Comparison of ENCODE assay signal across 21 mouse cellular contexts in genomic region chr6:146878926-146879325, GRCm38 (mm10). TPM values are rescaled to one million over a fixed set of nuclear protein-coding genes. Genes with fewer than 3 reads are reported as not detected.
"Had no signal": no experiment of that assay in that cellular context is flagged by ENCODE, and none has a peak within 500 bp of the region (broad histone marks: within the 10 kb centered on the region; RNA-seq: fewer than 3 reads in every experiment).

No protein-coding gene starts in this region.

- H3K27ac ChIP-seq: kidney, postnatal 0 days; layer of hippocampus, adult 2 months; limb, embryonic 13.5 days; liver, embryonic 14.5 days; neural tube, embryonic 13.5 days; stomach, embryonic 15.5 days had no signal

- H3K4me1 ChIP-seq: neural tube, embryonic 13.5 days; stomach, embryonic 15.5 days had no signal

- H3K27me3 ChIP-seq: limb, embryonic 13.5 days; stomach, embryonic 15.5 days had no signal

- H3K9me3 ChIP-seq: stomach, embryonic 15.5 days had no signal

- DNase-seq: kidney, adult 9 months; kidney, postnatal 4 days; lung, adult 18-20 months; midbrain, embryonic 14.5 days; right cerebral cortex, postnatal 14 days; thymus, adult 2 months; thymus, postnatal 25 days had no signal

- H3K9ac ChIP-seq: limb, embryonic 13.5 days; liver, embryonic 14.5 days; neural tube, embryonic 13.5 days; stomach, embryonic 15.5 days had no signal

- H3K4me3 ChIP-seq: layer of hippocampus, adult 2 months; limb, embryonic 13.5 days; neural tube, embryonic 13.5 days; stomach, embryonic 15.5 days had no signal

- H3K36me3 ChIP-seq: limb, embryonic 13.5 days; neural tube, embryonic 13.5 days; stomach, embryonic 15.5 days had no signal

- H3K4me2 ChIP-seq: limb, embryonic 13.5 days; neural tube, embryonic 13.5 days; stomach, embryonic 15.5 days had no signal

RNA-seq across cellular contexts. Expression of gene Smco2, which starts 29.0 kb away (rescaled TPM):
- total RNA-seq: layer of hippocampus, adult 2 months; layer of hippocampus, postnatal 14 days; left cerebral cortex, adult 18-20 months; left cerebral cortex, postnatal 25 days; liver, adult 2 months; megakaryocyte-erythroid progenitor cell, adult 5-6 weeks had no signal
- polyA plus RNA-seq: kidney, postnatal 0 days; limb, embryonic 13.5 days; liver, embryonic 14.5 days; lung, embryonic 16.5 days; midbrain, embryonic 14.5 days; neural tube, embryonic 13.5 days; spleen, adult 2 months; stomach, embryonic 15.5 days; thymus, adult 2 months; urinary bladder, adult 2 months had no signal
